Mouse (Mus musculus): ENCODE measurements around the gene Papola. TPM values are rescaled to one million over a fixed set of nuclear protein-coding genes. Genes with fewer than 3 reads are reported as not detected.
A peak's percentile ranks its signal among the peaks of the same experiment; 100 is the strongest.

The Papola gene
- polyA plus RNA-seq, 1 experiment from 2014 or later = 104 TPM

- ATAC-seq (ENCODE audit: low FRiP score, low TSS enrichment) (no peak), DNase-seq (ENCODE audit: low spot score) (peak; percentile 29)
- no peak overlapping the region for H3K27ac ChIP-seq (replicated peaks)
- no peak overlapping the region for H3K4me2 ChIP-seq (replicated peaks; ENCODE audit: low read depth)
- TF ChIP-seq EP300 (optimal IDR thresholded peaks at IDR 0.05) = no peak
- TF ChIP-seq CTCF (IDR thresholded peaks at IDR 0.05; ENCODE audit: low read depth) = peak; percentile 70
- 29% methylated on average over 6 of the region's 6 CpGs for WGBS
- H3K9me3 ChIP-seq (ENCODE audit: control insufficient read depth, low read length) = no peaks in the 10 kb centered on the region
- no peaks in the 10 kb centered on the region for H3K4me1 ChIP-seq (replicated peaks; ENCODE audit: control insufficient read depth, insufficient read depth)
- H3K4me3 ChIP-seq (ENCODE audit: low read depth, low read length) = no peak overlapping the region
- H3K9ac ChIP-seq (ENCODE audit: low read length) = no peak overlapping the region
- no peaks in the 10 kb centered on the region for H3K36me3 ChIP-seq (ENCODE audit: control insufficient read depth, insufficient read depth, low read length)
- H3K27me3 ChIP-seq (ENCODE audit: control insufficient read depth, insufficient read depth, low read length) = no peaks in the 10 kb centered on the region
Measured at GRCm38 (mm10) chr12:105854639-105855038, 70.1 kb downstream of the Papola start.

GRCm38 (mm10) chr12:105857902-105858640, 73.6 kb downstream of the Papola start:
- Histone ChIP-seq H3K27me3 (ENCODE audit: control insufficient read depth, insufficient read depth, low read length) (no peaks in the 10 kb centered on the region), H3K36me3 (ENCODE audit: control insufficient read depth, insufficient read depth, low read length) (no peaks in the 10 kb centered on the region), H3K27ac (replicated peaks) (no peak overlapping the region), H3K4me2 (replicated peaks; ENCODE audit: low read depth) (no peak overlapping the region), H3K4me3 (ENCODE audit: low read depth, low read length) (no peak overlapping the region), H3K9ac (ENCODE audit: low read length) (no peak overlapping the region), H3K4me1 (replicated peaks; ENCODE audit: control insufficient read depth, insufficient read depth) (no peaks in the 10 kb centered on the region), H3K9me3 (ENCODE audit: control insufficient read depth, low read length) (no peaks in the 10 kb centered on the region)
- TF ChIP-seq EP300 (optimal IDR thresholded peaks at IDR 0.05) = no peak
- TF ChIP-seq CTCF (IDR thresholded peaks at IDR 0.05; ENCODE audit: low read depth) = no peak
- no peak for DNase-seq (ENCODE audit: low spot score)
- 79% methylated on average over 5 of the region's 5 CpGs for WGBS
- no peak for ATAC-seq (ENCODE audit: low FRiP score, low TSS enrichment)

GRCm38 (mm10) chr12:105862072-105862471, 77.6 kb downstream of the Papola start:
- ATAC-seq (ENCODE audit: low FRiP score, low TSS enrichment) (no peak), DNase-seq (ENCODE audit: low spot score) (no peak)
- Histone ChIP-seq H3K4me2 (replicated peaks; ENCODE audit: low read depth) (no peak overlapping the region), H3K4me3 (ENCODE audit: low read depth, low read length) (no peak overlapping the region), H3K27me3 (ENCODE audit: control insufficient read depth, insufficient read depth, low read length) (no peaks in the 10 kb centered on the region), H3K4me1 (replicated peaks; ENCODE audit: control insufficient read depth, insufficient read depth) (no peaks in the 10 kb centered on the region), H3K36me3 (ENCODE audit: control insufficient read depth, insufficient read depth, low read length) (no peaks in the 10 kb centered on the region), H3K9ac (ENCODE audit: low read length) (no peak overlapping the region), H3K9me3 (ENCODE audit: control insufficient read depth, low read length) (no peaks in the 10 kb centered on the region), H3K27ac (replicated peaks) (no peak overlapping the region)
- TF ChIP-seq EP300 (optimal IDR thresholded peaks at IDR 0.05) (no peak), CTCF (IDR thresholded peaks at IDR 0.05; ENCODE audit: low read depth) (no peak)
- 71% methylated on average over 6 of the region's 6 CpGs for WGBS

GRCm38 (mm10) chr12:105862607-105863006, 78.1 kb downstream of the Papola start:
- no peak overlapping the region for H3K9ac ChIP-seq (ENCODE audit: low read length)
- no peaks in the 10 kb centered on the region for H3K36me3 ChIP-seq (ENCODE audit: control insufficient read depth, insufficient read depth, low read length)
- H3K27me3 ChIP-seq (ENCODE audit: control insufficient read depth, insufficient read depth, low read length) = no peaks in the 10 kb centered on the region
- H3K4me1 ChIP-seq (replicated peaks; ENCODE audit: control insufficient read depth, insufficient read depth) = no peaks in the 10 kb centered on the region
- TF ChIP-seq EP300 (optimal IDR thresholded peaks at IDR 0.05) (no peak), CTCF (IDR thresholded peaks at IDR 0.05; ENCODE audit: low read depth) (no peak)
- DNase-seq (ENCODE audit: low spot score) = no peak
- no peaks in the 10 kb centered on the region for H3K9me3 ChIP-seq (ENCODE audit: control insufficient read depth, low read length)
- no peak for ATAC-seq (ENCODE audit: low FRiP score, low TSS enrichment)
- WGBS = 77% methylated on average over 22 of the region's 22 CpGs
- no peak overlapping the region for H3K27ac ChIP-seq (replicated peaks)
- no peak overlapping the region for H3K4me2 ChIP-seq (replicated peaks; ENCODE audit: low read depth)
- H3K4me3 ChIP-seq (ENCODE audit: low read depth, low read length) = no peak overlapping the region

- no peak overlapping the region for H3K27ac ChIP-seq (replicated peaks)
- DNase-seq (ENCODE audit: low spot score) = no peak
- WGBS = 75% methylated on average over 11 of the region's 11 CpGs
Measured at GRCm38 (mm10) chr12:105863436-105863835, 78.9 kb downstream of the Papola start.

GRCm38 (mm10) chr12:105867646-105868045, 83.2 kb downstream of the Papola start:
- no peak overlapping the region for H3K9ac ChIP-seq (ENCODE audit: low read length)
- 76% methylated on average over 2 of the region's 2 CpGs for WGBS
- H3K4me1 ChIP-seq (replicated peaks; ENCODE audit: control insufficient read depth, insufficient read depth) = no peaks in the 10 kb centered on the region
- ATAC-seq (ENCODE audit: low FRiP score, low TSS enrichment) (no peak), DNase-seq (ENCODE audit: low spot score) (no peak)
- no peaks in the 10 kb centered on the region for H3K27me3 ChIP-seq (ENCODE audit: control insufficient read depth, insufficient read depth, low read length)
- H3K4me3 ChIP-seq (ENCODE audit: low read depth, low read length) = no peak overlapping the region
- H3K27ac ChIP-seq (replicated peaks) = no peak overlapping the region
- H3K9me3 ChIP-seq (ENCODE audit: control insufficient read depth, low read length) = no peaks in the 10 kb centered on the region
- no peak for TF ChIP-seq EP300 (optimal IDR thresholded peaks at IDR 0.05)
- H3K4me2 ChIP-seq (replicated peaks; ENCODE audit: low read depth) = no peak overlapping the region
- no peaks in the 10 kb centered on the region for H3K36me3 ChIP-seq (ENCODE audit: control insufficient read depth, insufficient read depth, low read length)

More at GRCm38 (mm10) chr12:105863436-105863835, 78.9 kb downstream of the Papola start:
- Histone ChIP-seq H3K27me3 (ENCODE audit: control insufficient read depth, insufficient read depth, low read length) (no peaks in the 10 kb centered on the region), H3K4me1 (replicated peaks; ENCODE audit: control insufficient read depth, insufficient read depth) (no peaks in the 10 kb centered on the region), H3K4me2 (replicated peaks; ENCODE audit: low read depth) (no peak overlapping the region), H3K9ac (ENCODE audit: low read length) (no peak overlapping the region), H3K9me3 (ENCODE audit: control insufficient read depth, low read length) (no peaks in the 10 kb centered on the region), H3K4me3 (ENCODE audit: low read depth, low read length) (no peak overlapping the region), H3K36me3 (ENCODE audit: control insufficient read depth, insufficient read depth, low read length) (no peaks in the 10 kb centered on the region)
- no peak for ATAC-seq (ENCODE audit: low FRiP score, low TSS enrichment)
- TF ChIP-seq CTCF (IDR thresholded peaks at IDR 0.05; ENCODE audit: low read depth) (no peak), EP300 (optimal IDR thresholded peaks at IDR 0.05) (no peak)
